Mouse (Mus musculus): ENCODE measurements around the gene Fbrsl1.

DNA sequence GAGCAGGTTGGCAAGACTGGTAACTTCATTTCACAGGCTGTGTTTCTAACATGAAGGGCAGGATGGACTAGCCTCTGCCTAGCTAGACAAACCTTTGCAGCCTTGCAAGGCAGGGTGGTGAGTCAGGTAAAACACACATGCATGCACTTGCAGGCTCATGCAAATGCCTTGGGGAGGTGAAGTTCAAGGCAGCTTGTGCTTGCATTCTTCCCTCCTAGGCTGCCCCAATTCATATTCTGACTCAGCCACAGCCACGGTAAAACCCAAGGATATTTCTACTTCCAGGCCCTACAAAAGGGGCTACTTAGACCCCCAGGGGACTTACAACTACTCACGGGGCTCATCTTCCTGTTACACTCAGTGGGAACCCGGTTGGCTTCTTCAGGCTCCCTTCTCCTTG is 20.0 kb downstream of the Fbrsl1 start:
- TF ChIP-seq CTCF (IDR thresholded peaks at IDR 0.05; ENCODE audit: extremely low read depth, insufficient read length, insufficient replicate concordance, low read depth, low read length) (no peak), POLR2A (IDR thresholded peaks at IDR 0.05; ENCODE audit: low read depth, low read length) (no peak)

Data from small intestine, adult 2 months (tissue).